Mouse (Mus musculus): ENCODE data around the gene Olfr1215. TPM values are rescaled to one million over a fixed set of nuclear protein-coding genes. Genes with fewer than 3 reads are reported as not detected.

The Olfr1215 gene
- not detected in 2 replicates for polyA plus RNA-seq (2012; rRNA removed)

DNA sequence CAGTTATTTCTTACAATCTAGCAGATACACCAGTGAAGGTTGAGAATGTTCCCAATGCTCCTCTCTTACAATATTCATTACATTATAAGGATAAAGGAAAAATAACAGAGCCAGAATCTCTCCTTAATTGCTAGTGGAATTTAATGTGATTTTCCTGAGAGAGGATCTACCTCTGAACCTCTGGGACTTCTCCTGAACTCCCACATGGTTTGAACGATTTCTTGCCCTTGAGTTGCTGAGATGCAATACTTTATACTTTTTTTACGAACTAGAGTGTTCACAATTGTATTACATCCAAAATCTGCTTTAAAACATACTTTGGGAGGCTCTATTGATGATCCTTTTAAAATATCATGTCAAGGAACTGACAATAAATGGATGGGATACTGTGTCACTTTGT is at the start of gene Olfr1215:
Gene Olfr1215 (minus strand): TSS at position 101 of the 400 bp plus-strand sequence.

DNA sequence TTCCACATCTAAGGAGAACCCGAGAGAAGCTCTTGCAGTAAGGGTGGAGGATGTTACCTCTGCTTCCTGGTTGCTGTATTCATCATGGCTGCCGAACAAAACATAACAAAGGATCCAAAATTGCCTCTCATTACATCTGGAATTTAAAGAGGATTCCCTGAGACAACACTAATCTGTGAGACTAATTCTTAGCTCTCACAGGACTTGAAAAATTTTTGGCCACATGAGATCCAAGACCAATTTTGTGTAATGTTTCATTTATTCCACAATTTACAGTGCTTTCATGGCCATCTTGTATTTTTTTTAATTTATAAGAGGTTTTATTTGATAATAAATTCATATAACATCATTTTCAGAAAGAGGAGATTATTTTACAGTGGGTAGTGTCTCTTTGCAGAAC is 25.2 kb upstream of the Olfr1215 start, which contains the start of gene Olfr1217:
Gene Olfr1217 (minus strand): TSS at position 101 of the 400 bp plus-strand sequence.

DNA sequence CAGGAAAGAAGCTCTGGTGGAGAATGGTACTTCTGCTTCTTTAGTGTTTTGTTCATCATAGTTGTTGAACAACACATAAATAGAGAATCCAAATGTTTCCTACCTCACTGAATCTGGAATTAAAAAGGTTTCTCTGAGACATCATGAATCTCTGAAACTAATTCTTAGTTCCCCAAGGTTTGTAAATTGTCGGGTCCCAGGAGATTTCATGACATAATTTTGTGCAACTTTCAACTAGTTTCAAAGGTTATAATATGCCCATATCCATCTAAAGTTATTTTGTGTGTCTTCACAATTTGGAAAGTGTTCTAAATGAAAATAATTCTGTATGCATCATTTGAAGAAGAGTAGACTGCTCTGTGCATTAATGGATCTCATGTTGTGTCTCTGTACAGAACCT is 11.5 kb upstream of the Olfr1215 start, which contains the start of gene Olfr1216:
Gene Olfr1216 (minus strand): TSS at position 101 of the 400 bp plus-strand sequence.

DNA sequence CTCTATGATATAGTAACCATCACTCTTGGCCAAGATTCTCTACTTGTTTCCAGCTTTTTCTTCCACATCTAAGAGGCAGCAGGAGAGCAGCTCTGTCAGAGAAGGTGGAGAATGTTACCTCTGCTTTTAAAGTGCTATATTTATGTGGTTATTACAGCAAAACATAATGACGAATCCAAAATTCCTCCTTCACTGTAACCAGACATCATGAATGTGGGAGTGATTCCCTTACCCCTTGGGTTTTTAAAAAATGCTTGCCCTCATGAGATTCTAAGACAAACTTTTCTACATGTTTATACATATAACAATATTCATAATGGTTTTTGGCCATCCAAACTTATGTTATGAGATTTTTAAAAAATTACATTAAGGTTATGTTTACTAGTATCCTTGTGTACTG is 14.2 kb downstream of the Olfr1215 start, which contains the start of gene Olfr1214:
Gene Olfr1214 (minus strand): TSS at position 101 of the 400 bp plus-strand sequence.

DNA sequence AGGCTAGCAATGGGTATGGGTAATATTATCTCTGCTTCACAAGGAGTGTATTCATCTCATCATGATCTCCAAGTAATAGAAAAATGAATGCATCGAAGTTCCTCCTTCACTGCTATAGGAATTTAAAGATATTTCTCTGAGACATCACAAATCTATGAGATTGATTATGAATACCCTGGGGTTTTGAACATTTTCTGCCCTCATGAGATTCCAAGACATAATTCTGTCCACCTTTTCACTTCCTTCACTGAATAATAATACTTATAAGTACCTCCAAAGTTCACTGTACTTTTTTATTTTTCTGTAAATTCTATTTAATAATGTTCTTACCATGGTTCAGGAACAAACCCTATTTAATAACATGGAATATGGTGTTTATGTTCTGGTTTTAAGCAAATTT is 26.6 kb downstream of the Olfr1215 start, which contains the start of gene Gm13762:
Gene Gm13762 (minus strand): TSS at position 101 of the 400 bp plus-strand sequence.

DNA sequence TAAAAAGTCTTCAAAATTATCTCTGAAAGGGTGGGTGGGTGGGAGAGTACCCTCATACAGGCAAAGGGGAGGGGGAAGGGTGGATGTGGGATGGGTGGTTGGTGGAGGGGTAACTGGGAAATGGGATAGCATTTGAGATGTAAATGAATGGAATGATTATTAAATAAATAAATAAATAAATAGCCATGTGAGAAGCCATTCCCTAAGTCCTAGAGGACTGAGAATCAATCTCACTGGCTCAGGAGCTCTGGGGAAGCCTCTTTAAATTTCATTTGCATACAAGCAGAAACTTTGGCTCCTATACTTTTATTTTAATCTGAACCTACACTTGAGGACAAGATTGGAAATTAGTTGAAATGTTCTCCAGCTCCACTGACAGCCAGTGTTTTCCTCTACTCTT is 53.1 kb downstream of the Olfr1215 start, which contains the start of gene Olfr1212:
Gene Olfr1212 (plus strand): TSS at position 301 of the 400 bp plus-strand sequence.

Other genes with a start within 250 kb of the Olfr1215 start
- gene Olfr1199, start 246.5 kb downstream of the Olfr1215 start, polyA plus RNA-seq (2012; rRNA removed), result not detected in 2 replicates
- gene Olfr1200, start 236.5 kb downstream of the Olfr1215 start, polyA plus RNA-seq (2012; rRNA removed), result not detected in 2 replicates
- gene Olfr1201, start 213.9 kb downstream of the Olfr1215 start, polyA plus RNA-seq (2012; rRNA removed), result not detected in 2 replicates
- gene Olfr1202, start 192.5 kb downstream of the Olfr1215 start, polyA plus RNA-seq (2012; rRNA removed), result not detected in 2 replicates
- gene Olfr1205, start 177.2 kb downstream of the Olfr1215 start, polyA plus RNA-seq (2012; rRNA removed), result not detected in 2 replicates
- not detected in 2 replicates for gene Olfr1204, start 157.7 kb downstream of the Olfr1215 start, polyA plus RNA-seq (2012; rRNA removed)
- gene Olfr1206, start 143.7 kb downstream of the Olfr1215 start, polyA plus RNA-seq (2012; rRNA removed), result not detected in 2 replicates
- gene Olfr1208, start 104.7 kb downstream of the Olfr1215 start, polyA plus RNA-seq (2012; rRNA removed), result not detected in 2 replicates
- gene Olfr1209, start 91.8 kb downstream of the Olfr1215 start, polyA plus RNA-seq (2012; rRNA removed), result not detected in 2 replicates
- gene Olfr1211, start 68.9 kb downstream of the Olfr1215 start, polyA plus RNA-seq (2012; rRNA removed), result not detected in 2 replicates
- not detected in 2 replicates for gene Olfr1212, start 53.0 kb downstream of the Olfr1215 start, polyA plus RNA-seq (2012; rRNA removed)
- not detected in 2 replicates for gene Gm13762, start 26.7 kb downstream of the Olfr1215 start, polyA plus RNA-seq (2012; rRNA removed)
- gene Olfr1214, start 14.3 kb downstream of the Olfr1215 start, polyA plus RNA-seq (2012; rRNA removed), result not detected in 2 replicates
- gene Olfr1216, start 11.4 kb upstream of the Olfr1215 start, polyA plus RNA-seq (2012; rRNA removed), result not detected in 2 replicates
- not detected in 2 replicates for gene Olfr1217, start 25.1 kb upstream of the Olfr1215 start, polyA plus RNA-seq (2012; rRNA removed)
- gene Olfr1218, start 54.2 kb upstream of the Olfr1215 start, polyA plus RNA-seq (2012; rRNA removed), result not detected in 2 replicates
- not detected in 2 replicates for gene Olfr1219, start 76.5 kb upstream of the Olfr1215 start, polyA plus RNA-seq (2012; rRNA removed)
- not detected in 2 replicates for gene Olfr1220, start 99.9 kb upstream of the Olfr1215 start, polyA plus RNA-seq (2012; rRNA removed)
- gene Olfr1221, start 110.3 kb upstream of the Olfr1215 start, polyA plus RNA-seq (2012; rRNA removed), result not detected in 2 replicates
- not detected in 2 replicates for gene Olfr1222, start 126.1 kb upstream of the Olfr1215 start, polyA plus RNA-seq (2012; rRNA removed)
- not detected in 2 replicates for gene Olfr1223, start 144.6 kb upstream of the Olfr1215 start, polyA plus RNA-seq (2012; rRNA removed)
- not detected in 2 replicates for gene Olfr1224-ps1, start 157.1 kb upstream of the Olfr1215 start, polyA plus RNA-seq (2012; rRNA removed)
- not detected in 2 replicates for gene Olfr1225, start 167.7 kb upstream of the Olfr1215 start, polyA plus RNA-seq (2012; rRNA removed)
- not detected in 2 replicates for gene Olfr1226, start 193.1 kb upstream of the Olfr1215 start, polyA plus RNA-seq (2012; rRNA removed)
- not detected in 2 replicates for gene Olfr1228, start 247.1 kb upstream of the Olfr1215 start, polyA plus RNA-seq (2012; rRNA removed)